Mouse (Mus musculus) brain, embryonic 14.5 days (tissue): ENCODE measurements around the gene Atg13.

Experiments used
- CTCF ChIP-seq: fragments of 200-500 bp; IDR thresholded peaks from 2 replicates; pipeline ENCODE4 v1.5.1; 2012; ENCODE audit warnings: inconsistent platforms, mild to moderate bottlenecking, moderate library complexity, borderline replicate concordance; ENCODE audit not compliant: insufficient read depth, insufficient read length; ENCODE audit errors: extremely low read depth
- POLR2A ChIP-seq: fragments of 200-500 bp; IDR thresholded peaks from 2 replicates; pipeline ENCODE4 v1.6.1; 2012; ENCODE audit warnings: mild to moderate bottlenecking, inconsistent platforms, borderline replicate concordance; ENCODE audit not compliant: poor library complexity, insufficient read depth, insufficient read length, severe bottlenecking; ENCODE audit errors: extremely low read depth

DNA sequence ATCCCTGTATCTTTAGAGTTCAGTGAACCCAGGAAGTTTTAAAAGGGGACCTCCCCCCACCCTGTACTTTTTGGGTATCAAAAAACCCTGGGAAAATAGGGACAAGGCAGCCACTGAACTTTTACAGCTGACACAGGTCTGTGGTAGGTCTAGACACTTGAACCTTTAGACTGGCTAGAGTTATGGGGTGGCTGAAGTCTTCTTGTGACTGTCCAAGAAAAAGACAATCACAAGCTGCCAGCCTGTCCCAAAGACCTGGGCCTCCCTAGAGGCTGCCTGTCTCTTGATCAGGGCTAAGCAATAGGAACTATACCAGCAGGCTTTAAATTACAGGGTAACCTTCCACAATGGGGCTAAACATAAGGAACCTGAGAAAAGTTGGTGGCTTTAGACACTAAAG is 33.4 kb downstream of the Atg13 start:
- no peak for TF ChIP-seq CTCF
- no peak for TF ChIP-seq POLR2A
